Mouse (Mus musculus) limb, embryonic 14.5 days (tissue): ENCODE data around the gene Cxcr4. TPM values are rescaled to one million over a fixed set of nuclear protein-coding genes. Genes with fewer than 3 reads are reported as not detected.

ENCODE experiments used
- ATAC-seq: fragments of 200-750 bp; cut with Nextera tagmentation; 2 replicates; pipeline ENCODE4 v1.8.0; 2017; ENCODE audit warnings: low read depth, moderate number of reproducible peaks, moderate TSS enrichment; ENCODE audit not compliant: low FRiP score
- DNase-seq: peaks from one replicate; pipeline ENCODE4 v3.0.0-alpha.2; 2015; ENCODE audit warnings: low spot score
- H3K27ac ChIP-seq: fragments of 300-500 bp; sonication (generic); replicated peaks from 2 replicates; pipeline ENCODE4 v1.5.1; 2014; ENCODE audit warnings: low read depth, mild to moderate bottlenecking, low read length, moderate library complexity, mixed read lengths
- H3K27me3 ChIP-seq: fragments of 300-500 bp; sonication (generic); 2 replicates; pipeline ENCODE4 v1.6.1; 2014; ENCODE audit warnings: low read length, mixed read lengths; ENCODE audit not compliant: control insufficient read depth, insufficient read depth
- H3K36me3 ChIP-seq: fragments of 300-500 bp; sonication (generic); 2 replicates; pipeline ENCODE4 v1.6.1; 2014; ENCODE audit warnings: mild to moderate bottlenecking, low read length, moderate library complexity, mixed read lengths; ENCODE audit not compliant: control insufficient read depth, insufficient read depth
- H3K4me1 ChIP-seq: fragments of 300-500 bp; sonication (generic); 2 replicates; pipeline ENCODE4 v1.6.1; 2014; ENCODE audit warnings: antibody characterized with exemption, low read length, mixed read lengths; ENCODE audit not compliant: control insufficient read depth, insufficient read depth
- H3K4me2 ChIP-seq: fragments of 300-500 bp; sonication (generic); replicated peaks from 2 replicates; pipeline ENCODE4 v1.6.1; 2014; ENCODE audit warnings: low read depth, mild to moderate bottlenecking, low read length, moderate library complexity; ENCODE audit not compliant: severe bottlenecking
- H3K4me3 ChIP-seq: fragments of 300-500 bp; sonication (generic); replicated peaks from 2 replicates; pipeline ENCODE4 v1.5.1; 2014; ENCODE audit warnings: low read length
- H3K9ac ChIP-seq: fragments of 300-500 bp; sonication (generic); 2 replicates; pipeline ENCODE4 v1.6.1; 2014; ENCODE audit warnings: mild to moderate bottlenecking, low read depth, low read length, moderate library complexity; ENCODE audit not compliant: severe bottlenecking
- H3K9me3 ChIP-seq: fragments of 300-500 bp; sonication (generic); 2 replicates; pipeline ENCODE4 v1.6.1; 2016; ENCODE audit warnings: low read length; ENCODE audit not compliant: control insufficient read depth
- POLR2A ChIP-seq: fragments of 200-500 bp; IDR thresholded peaks from 2 replicates; pipeline ENCODE4 v1.8.0; 2012; ENCODE audit warnings: inconsistent platforms, mild to moderate bottlenecking, moderate library complexity, borderline replicate concordance; ENCODE audit not compliant: insufficient read depth, insufficient read length; ENCODE audit errors: extremely low read depth
- WGBS: fragments of 180-500 bp; shearing (Covaris S2); extraction: QIAGEN DNeasy Blood & Tissue Kit; methylation state at CpG from one replicate; pipeline ENCODE4 v1.1.7; 2014; 5-methylcytosine and 5-hydroxymethylcytosine counted together
- polyA plus RNA-seq, 2 experiments: library from polyadenylated mRNA; depleted of rRNA in 1 of 2; stranded (reverse) in 1 of 2; unstranded in 1 of 2; fragments of >200 nt; fragmentation: Nextera tagmentation in 1 of 2; extraction: Ambion mirVana in 1 of 2; gene quantifications; 2 replicates each; pipeline versions ENCODE4 v1.2.1 to v1.2.3; 2012 to 2014

The Cxcr4 gene
- polyA plus RNA-seq, 2 experiments: 2.9 to 28.6 TPM

DNA sequence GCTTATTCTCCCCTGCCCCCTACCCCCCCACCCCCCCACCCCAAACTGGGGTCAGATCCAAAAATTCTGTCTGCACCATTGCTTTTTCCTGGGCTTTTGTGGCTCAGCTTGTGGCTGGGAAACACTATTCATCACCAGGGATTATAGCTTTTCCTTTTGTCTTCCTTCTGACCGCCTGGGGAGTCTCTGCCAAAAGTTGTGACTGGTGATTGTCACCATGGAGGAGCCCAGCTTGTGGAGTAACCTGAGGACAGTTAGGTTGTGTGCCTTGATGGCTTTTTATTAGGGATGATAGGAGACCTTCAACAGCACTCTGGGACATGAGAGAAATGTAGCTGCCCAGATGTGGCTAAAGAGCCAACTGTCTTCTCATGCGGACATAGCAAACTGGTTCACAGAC, 13.6 kb downstream of the Cxcr4 start:
- Histone ChIP-seq H3K27me3 (no peaks in the 10 kb centered on the region), H3K4me3 (no peak overlapping the region), H3K36me3 (no peaks in the 10 kb centered on the region), H3K27ac (no peak overlapping the region), H3K9me3 (no peaks in the 10 kb centered on the region), H3K4me2 (no peak overlapping the region), H3K9ac (no peak overlapping the region), H3K4me1 (no peaks in the 10 kb centered on the region)
- ATAC-seq (no peak), DNase-seq (no peak)
- 67% methylated on average over 2 of the region's 2 CpGs for WGBS
- TF ChIP-seq POLR2A: no peak

DNA sequence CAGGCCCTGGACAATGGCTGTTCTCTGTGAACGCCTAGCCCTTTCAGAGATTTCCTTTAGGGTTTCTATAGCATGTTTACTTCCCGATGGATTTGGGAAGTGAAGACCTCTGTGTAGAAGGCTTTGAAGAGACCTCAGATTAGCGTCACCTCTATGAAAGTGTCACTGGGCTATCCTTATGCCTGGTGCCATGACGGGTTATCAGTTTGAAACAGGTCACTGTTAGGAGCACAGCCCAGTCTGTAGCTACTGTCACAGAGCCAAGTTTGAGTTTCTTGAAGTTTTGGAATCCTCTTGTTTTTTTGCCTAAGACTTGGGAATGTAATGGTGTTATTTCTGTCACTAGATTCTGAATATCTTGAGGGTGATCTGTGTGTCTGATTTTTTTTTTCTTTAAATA, 17.0 kb downstream of the Cxcr4 start:
- Histone ChIP-seq H3K27ac (no peak overlapping the region), H3K36me3 (no peaks in the 10 kb centered on the region), H3K4me2 (no peak overlapping the region), H3K27me3 (no peaks in the 10 kb centered on the region), H3K9ac (no peak overlapping the region), H3K4me3 (no peak overlapping the region), H3K9me3 (no peaks in the 10 kb centered on the region), H3K4me1 (no peaks in the 10 kb centered on the region)
- ATAC-seq (no peak), DNase-seq (no peak)
- no peak for TF ChIP-seq POLR2A
- WGBS: 90% methylated on average over 4 of the region's 4 CpGs

DNA sequence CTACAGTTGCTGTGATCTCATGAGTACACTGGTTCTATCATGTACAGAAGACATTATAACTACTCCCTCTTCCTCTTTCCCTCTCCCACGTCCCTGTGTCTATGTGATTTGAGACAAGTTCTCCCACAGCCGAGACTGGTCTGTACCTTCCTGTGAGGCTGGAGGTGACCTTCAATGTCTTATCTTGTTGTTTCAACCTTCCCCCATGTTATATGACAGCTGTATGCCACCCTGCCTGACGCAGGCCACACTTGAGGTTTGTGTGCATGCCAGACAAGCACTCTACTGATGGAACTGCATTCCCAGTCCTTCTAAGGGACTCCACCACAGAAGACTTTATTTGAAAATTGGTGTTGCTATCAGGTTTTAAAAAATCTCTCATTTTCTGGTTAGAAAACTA, 21.1 kb downstream of the Cxcr4 start:
- Histone ChIP-seq H3K4me1 (no peaks in the 10 kb centered on the region), H3K27me3 (no peaks in the 10 kb centered on the region), H3K36me3 (no peaks in the 10 kb centered on the region), H3K4me3 (no peak overlapping the region), H3K9ac (no peak overlapping the region), H3K9me3 (no peaks in the 10 kb centered on the region), H3K4me2 (no peak overlapping the region), H3K27ac (no peak overlapping the region)
- DNase-seq (no peak), ATAC-seq (no peak)
- TF ChIP-seq POLR2A: no peak
- WGBS: 79% methylated on average over 3 of the region's 3 CpGs

DNA sequence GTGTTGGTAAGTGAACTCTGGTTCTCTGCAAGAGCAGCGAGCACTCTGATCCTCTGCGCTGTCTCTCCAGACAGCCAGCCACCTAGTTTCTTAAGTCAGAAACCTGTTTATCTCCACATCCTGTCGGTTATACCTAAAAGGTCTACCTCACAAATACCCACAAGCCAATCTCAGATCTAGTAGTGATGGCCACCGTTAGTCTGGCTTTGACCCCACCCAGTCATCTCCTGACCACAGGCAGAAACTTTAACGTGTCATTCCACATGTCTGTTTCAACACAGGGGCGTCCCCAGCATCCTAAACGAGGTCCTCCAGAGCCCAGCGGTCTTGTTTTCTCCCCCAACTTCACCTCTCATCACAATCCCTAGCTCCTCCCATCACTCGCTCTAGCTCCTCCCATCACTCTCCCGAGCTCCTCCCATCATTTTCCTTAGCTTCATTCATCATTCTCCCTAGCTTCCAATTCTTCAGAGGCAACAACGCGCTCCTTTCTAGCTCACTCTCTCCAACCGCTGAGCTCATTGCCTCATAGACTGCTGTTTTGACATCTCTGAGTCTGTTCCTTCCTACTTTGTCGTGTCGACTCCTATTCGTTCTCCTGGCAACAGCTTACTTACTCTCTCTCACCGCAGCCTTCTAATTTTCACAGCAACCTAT, 22.0 kb downstream of the Cxcr4 start:
- H3K27me3 ChIP-seq: no peaks in the 10 kb centered on the region
- no peak for TF ChIP-seq POLR2A
- H3K9me3 ChIP-seq: no peaks in the 10 kb centered on the region
- H3K27ac ChIP-seq: no peak overlapping the region
- WGBS: 78% methylated on average over 17 of the region's 17 CpGs
- H3K4me2 ChIP-seq: no peak overlapping the region
- no peak for ATAC-seq
- no peak overlapping the region for H3K9ac ChIP-seq
- no peak for DNase-seq
- H3K36me3 ChIP-seq: no peaks in the 10 kb centered on the region
- no peak overlapping the region for H3K4me3 ChIP-seq
- H3K4me1 ChIP-seq: no peaks in the 10 kb centered on the region

DNA sequence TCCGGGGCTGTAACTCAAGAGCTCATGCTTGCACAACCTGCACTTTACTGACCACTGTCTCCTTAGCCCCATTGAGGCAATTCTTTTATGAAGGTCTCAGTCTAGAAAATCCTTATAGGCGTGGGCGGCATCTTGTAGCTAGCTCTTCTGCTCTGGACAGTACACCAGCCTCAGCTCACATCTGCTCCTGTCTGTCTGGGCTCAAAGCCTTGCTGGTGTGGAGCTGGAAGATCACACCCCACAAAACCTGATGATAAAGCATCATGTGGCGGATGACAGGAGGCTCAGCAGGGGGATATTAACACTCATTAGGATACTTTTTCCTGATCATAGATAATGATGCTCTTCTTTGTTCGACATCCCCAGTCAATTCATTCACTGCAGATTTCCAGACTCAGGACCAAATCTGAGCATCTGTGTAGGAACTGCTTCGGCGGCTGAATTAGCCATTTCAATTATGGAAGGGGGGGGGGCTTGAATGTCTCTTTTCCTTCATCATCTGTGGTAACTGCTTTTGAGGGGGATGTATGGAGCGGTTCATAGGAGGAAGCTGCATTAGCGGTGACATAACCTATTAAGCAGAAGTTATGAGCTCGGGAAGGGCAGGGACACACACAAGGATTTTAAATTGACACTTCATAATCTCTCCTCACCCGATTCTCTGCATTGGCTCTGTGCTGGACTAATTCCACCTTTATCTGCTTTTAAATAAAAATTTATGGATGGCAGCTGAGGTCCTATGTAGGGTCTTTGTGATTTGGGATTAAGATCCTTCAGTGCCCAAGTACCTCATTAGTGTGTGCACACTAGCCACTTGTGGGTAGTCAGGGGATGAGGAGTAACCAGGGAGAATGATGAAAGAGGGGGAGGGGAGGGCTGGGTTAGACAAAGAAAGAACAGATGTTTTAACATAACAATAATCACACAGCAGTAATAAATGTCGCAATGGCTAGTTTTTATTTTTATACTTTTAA, 24.6 kb downstream of the Cxcr4 start:
- H3K9me3 ChIP-seq: no peaks in the 10 kb centered on the region

More for the DNA sequence above, 24.6 kb downstream of the Cxcr4 start:
- no peaks in the 10 kb centered on the region for H3K4me1 ChIP-seq
- no peak overlapping the region for H3K4me2 ChIP-seq
- 71% methylated on average over 12 of the region's 12 CpGs for WGBS
- TF ChIP-seq POLR2A: no peak
- H3K27me3 ChIP-seq: no peaks in the 10 kb centered on the region
- ATAC-seq (no peak), DNase-seq (no peak)
- H3K27ac ChIP-seq: no peak overlapping the region
- no peak overlapping the region for H3K9ac ChIP-seq
- H3K36me3 ChIP-seq: no peaks in the 10 kb centered on the region
- H3K4me3 ChIP-seq: no peak overlapping the region
